Mouse (Mus musculus) hindbrain, embryonic 12.5 days (tissue): ENCODE results near the gene Olfr508. TPM values are rescaled to one million over a fixed set of nuclear protein-coding genes. Genes with fewer than 3 reads are reported as not detected.

Source experiments
- polyA plus RNA-seq: library from polyadenylated mRNA; unstranded; fragments of >200 nt; fragmentation: Nextera tagmentation; extraction: Ambion mirVana; gene quantifications from 2 replicates; pipeline ENCODE4 v1.2.1, GENCODE M21; 2016

The Olfr508 gene
- polyA plus RNA-seq, 1 experiment from 2014 or later = not detected

Other genes starting within 250 kb of the Olfr508 start
- gene Olfr495, start 236.8 kb upstream of the Olfr508 start, polyA plus RNA-seq = not detected in 2 replicates
- not detected in 2 replicates for gene Olfr497, start 209.6 kb upstream of the Olfr508 start, polyA plus RNA-seq
- gene Olfr498, start 164.7 kb upstream of the Olfr508 start, polyA plus RNA-seq = not detected in 2 replicates
- not detected in 2 replicates for gene Olfr502, start 104.9 kb upstream of the Olfr508 start, polyA plus RNA-seq
- gene Olfr503, start 85.5 kb upstream of the Olfr508 start, polyA plus RNA-seq = not detected in 2 replicates
- not detected in 2 replicates for gene Olfr504, start 64.2 kb upstream of the Olfr508 start, polyA plus RNA-seq
- gene Olfr506, start 19.2 kb upstream of the Olfr508 start, polyA plus RNA-seq = not detected in 2 replicates
- not detected in 2 replicates for gene Olfr507, start 8.2 kb upstream of the Olfr508 start, polyA plus RNA-seq
- not detected in 2 replicates for gene Olfr509, start 21.9 kb downstream of the Olfr508 start, polyA plus RNA-seq
- gene Olfr510, start 36.4 kb downstream of the Olfr508 start, polyA plus RNA-seq = not detected in 2 replicates
- gene Olfr512, start 83.3 kb downstream of the Olfr508 start, polyA plus RNA-seq = not detected in 2 replicates
- gene Olfr513, start 121.0 kb downstream of the Olfr508 start, polyA plus RNA-seq = not detected in 2 replicates
- gene Olfr514, start 196.0 kb downstream of the Olfr508 start, polyA plus RNA-seq = not detected in 2 replicates
- gene Olfr516, start 220.5 kb downstream of the Olfr508 start, polyA plus RNA-seq = not detected in 2 replicates
- gene Olfr517, start 242.4 kb downstream of the Olfr508 start, polyA plus RNA-seq = not detected in 2 replicates